Mouse (Mus musculus): ENCODE data around the gene Casp7.

The Casp7 gene

DNA sequence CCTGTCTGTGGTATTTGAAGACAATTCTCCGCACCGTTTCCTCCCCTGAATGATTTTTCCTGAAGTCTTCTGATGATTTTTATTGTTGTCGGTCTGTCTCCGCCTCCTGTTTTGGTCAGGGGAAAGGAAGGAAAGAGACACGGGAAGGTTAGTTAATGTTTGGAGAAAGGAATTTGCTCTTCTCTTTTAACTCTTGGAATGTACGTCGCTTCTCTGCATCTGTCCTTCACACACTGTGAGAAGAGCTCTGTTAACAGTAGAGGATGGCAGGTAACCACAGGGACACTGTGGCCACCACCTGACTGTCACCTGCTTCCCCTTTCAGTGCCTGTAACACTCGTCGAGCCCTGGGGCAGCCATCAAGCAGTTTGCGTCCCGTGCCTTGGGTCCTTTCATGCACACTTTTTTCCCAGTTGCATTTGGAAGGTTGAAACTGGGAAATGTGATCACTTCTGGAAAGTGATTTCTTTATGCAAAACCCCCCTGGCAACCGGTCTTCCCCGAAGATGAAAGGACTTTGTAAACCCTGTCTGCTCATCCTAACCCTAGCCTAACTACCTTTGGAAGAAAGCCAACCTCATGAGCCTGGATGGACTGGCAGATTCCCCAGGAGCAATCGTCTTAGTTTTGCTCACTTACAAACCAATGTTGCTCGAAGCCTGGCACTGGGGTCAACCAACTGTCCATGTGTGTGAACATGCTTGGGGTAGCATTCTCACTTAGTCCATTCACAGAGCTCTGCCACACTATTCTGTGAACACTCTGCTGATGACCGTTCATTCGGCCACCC, 27.9 kb downstream of the Casp7 start:
- WGBS = 81% methylated on average over 17 of the region's 17 CpGs

DNA sequence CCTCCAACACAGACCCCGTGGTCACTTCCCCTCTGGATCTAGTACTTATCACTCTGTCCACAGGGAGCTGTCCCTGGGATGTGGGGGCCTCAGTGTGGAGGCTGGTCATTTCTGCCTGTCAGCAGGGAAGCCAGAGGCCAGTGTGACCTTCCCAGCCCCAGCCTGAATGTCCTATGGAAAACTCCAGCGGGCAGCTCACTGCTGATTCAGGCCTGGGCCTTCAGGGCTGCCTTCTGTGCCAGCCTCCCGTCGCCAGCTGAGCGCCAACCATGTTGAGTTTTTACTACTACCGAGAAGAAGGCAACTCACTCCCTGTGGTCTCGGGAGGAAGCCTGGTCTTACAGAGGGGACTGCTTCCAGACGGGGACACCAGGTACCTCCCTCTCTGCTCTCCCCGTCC, 28.6 kb downstream of the Casp7 start:
- WGBS = 62% methylated on average over 9 of the region's 9 CpGs

DNA sequence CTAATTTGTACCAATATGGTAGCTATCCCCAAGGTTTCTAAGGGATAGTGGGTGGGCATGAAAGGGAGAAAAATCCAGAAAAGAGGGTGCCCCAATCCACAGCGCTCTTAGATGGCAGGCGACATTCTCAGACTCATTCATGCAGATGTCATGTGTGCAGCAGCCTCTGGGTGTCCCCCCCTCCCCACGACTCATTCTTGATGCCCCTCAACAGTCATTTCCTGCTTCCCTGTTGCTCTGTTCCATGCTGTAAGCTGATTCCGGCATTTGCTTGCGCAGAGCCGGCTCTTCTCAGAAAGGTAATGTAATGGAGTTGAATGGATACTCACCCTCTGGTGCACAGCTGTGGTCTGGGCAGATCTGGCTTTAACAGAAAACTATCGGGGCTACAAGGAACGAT, 33.4 kb downstream of the Casp7 start:
- WGBS = 79% methylated on average over 8 of the region's 8 CpGs

DNA sequence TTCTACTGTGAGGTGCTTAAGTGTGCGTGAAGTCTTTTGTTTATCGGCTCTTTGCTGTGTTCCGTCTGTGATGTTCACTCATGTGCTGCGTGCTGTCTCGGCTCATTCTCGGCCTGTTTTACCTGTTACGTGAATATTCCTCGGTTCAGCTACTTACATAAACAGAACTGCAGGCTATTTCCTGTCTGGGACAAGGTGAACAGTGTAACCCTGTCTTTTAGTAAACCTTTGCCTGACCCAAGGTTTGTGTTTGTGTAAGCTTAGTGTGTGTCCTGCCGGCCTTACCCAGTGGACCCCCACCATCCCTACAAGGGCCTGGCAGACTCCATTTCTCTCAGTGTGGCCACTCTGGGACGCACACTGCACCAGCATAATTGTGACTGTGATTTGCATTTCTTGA, 35.8 kb downstream of the Casp7 start:
- WGBS = 81% methylated on average over 10 of the region's 10 CpGs

DNA sequence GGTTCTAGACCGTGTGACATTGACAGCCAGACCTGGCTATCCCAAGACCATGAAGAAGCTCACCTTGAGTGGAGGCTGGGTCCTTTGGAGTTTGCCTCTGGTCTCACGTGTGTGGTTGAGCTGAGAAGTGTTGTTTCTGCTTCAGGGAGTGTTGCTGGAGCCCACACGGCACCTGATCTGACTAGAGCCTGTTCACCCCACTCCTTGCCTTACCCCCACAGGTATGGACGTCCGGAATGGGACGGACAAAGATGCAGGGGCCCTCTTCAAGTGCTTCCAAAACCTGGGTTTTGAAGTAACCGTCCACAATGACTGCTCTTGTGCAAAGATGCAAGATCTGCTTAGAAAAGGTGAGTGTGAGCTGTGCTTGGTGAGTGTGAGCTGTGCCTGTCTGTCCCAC, 36.7 kb downstream of the Casp7 start:
- 94% methylated on average over 7 of the region's 7 CpGs for WGBS

DNA sequence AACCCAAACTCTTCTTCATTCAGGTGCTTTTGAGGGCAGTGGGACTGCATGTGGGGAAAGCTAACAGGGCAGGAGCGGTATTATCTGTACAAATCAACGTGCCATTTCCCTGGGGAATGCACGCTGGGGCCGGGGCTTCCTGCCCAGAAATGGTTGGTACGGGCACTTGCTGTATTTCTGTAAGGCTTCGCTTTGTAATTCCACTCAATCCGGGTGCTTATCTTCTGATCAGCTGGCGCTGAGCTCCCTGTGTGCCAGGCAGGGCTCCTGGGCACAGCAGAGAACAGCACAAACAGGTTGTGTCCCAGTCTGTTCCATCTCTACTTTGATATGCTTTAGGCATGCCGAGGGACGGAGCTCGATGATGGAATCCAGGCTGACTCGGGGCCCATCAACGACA, 39.5 kb downstream of the Casp7 start:
- 85% methylated on average over 13 of the region's 13 CpGs for WGBS

DNA sequence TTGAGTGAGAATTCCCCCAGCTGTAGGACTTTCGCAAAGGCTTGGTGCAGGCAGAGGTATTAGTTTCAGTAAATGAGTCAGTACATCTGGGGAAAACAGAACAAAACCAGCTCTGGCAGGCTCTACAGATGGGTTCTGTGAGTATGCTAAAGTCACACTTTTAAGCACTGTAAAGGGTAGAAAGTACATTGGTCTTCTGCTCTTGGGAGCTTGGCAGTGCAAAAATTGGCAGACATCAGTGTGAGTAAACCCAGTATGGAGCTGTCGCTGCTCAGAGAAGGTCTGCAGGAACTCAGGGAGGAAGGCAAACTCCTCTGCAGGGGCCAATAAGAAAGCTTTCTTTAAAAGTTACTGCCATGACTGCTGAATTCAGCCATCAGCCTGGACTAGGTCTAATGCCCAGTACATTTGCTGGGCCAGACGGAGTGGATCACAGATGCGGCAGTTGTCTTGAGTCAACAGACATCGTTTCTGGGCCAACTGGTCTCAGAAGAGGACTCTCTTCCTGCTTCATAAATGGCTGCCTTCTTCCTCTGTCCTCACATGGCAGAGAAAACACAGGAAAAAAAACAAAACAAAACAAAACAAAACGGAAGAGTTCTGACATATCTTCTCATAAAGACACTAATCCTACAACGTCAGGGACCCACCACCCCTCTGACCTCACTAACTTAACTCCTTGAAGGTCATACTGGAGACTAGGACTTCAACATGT, 41.6 kb downstream of the Casp7 start:
- WGBS = 58% methylated on average over 7 of the region's 7 CpGs

DNA sequence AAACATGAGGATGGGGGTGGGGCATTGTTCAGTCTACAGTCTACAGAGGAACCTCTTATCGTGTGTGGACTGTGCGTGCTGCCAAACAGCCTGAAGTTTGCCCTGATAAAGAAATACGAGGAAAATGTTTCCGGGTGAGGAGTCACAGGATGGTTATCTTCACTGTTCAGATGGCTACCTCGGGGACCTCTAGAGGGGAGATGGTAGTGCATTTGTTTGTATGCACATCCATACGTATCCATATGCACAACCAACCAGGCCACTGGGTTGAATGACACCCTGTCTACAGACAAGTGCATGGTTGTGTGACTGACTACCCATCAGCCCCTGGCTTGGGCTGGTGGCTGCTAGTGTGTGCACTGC, 42.1 kb downstream of the Casp7 start:
- WGBS = 89% methylated on average over 6 of the region's 6 CpGs

DNA sequence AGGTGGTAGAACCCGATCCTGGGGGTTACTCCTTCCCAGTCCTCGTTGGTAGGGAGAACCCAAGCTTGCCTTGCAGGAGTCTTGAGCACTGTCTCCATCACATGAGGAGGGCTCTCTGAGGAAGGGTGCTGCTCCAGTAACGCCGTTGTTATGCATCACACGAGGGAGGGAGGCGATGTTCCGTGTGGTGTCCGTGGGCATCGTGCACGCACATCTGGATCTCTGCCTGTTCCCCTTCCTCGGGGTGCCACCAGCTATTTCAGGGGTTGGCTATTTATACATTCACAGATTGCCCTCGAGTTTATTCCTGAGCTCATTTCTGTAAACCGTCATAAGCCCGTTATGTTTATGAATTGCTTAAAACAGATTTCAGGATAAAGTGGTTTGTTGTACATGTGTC, 46.5 kb downstream of the Casp7 start:
- WGBS = 58% methylated on average over 14 of the region's 14 CpGs

DNA sequence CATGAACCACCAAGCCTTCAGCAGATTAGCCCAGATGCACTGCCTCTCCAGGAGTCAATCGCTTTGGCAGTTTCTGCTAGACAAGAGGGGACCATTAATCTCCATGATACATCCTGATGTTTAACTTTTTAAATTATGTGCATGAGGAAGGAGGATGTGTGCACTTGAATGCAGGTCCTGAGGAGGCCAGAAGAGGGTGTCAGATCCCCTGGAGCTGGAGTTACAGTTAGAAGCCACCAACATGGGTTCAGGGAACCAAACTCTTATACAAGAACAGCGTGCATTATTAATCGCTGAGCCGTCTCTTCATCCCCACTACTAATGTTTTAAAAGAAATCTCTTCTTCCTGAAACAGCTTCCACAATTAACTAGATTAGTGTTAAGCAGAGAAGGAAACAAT, 51.9 kb downstream of the Casp7 start:
- 95% methylated on average over 4 of the region's 4 CpGs for WGBS

DNA sequence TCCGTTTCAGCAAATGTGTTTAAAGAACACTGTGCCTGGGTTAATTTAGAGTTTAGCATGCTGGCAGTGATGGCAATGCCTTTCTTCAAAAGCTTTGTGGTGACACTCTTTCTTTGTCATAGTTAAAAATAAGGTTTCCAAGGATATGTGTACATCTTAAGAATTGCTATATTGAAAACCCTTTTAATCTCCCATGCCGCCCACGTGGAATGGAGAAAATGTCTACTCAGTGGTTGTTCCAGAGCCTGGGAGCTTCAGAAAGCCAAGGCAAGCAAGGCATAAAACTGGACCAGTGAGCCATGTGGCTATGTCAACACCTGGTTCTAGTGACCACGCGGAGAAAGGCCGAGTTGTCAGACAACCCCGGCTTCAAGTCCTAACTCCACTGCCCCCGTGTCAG, 52.6 kb downstream of the Casp7 start:
- WGBS = 73% methylated on average over 8 of the region's 8 CpGs

DNA sequence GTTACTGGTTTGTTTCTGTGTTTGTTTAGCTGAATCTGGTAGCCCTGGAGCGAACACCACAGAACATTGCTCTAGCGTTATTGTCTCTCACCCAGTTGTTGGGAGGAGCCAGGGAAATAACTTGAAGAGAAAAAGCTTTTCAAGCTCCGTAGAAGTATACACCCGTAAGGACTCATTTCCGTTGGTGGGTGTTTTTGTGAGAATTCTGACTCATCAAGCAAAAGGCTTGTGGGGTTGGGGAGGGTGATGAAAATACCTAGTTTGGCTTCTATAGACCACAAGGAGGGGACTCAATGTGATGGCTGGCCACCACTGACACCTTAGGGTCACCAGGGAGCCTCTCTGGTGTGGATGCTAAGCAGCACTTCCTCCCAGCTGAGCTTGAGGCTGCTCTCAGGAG, 54.0 kb downstream of the Casp7 start:
- WGBS = 40% methylated on average over 5 of the region's 5 CpGs

DNA sequence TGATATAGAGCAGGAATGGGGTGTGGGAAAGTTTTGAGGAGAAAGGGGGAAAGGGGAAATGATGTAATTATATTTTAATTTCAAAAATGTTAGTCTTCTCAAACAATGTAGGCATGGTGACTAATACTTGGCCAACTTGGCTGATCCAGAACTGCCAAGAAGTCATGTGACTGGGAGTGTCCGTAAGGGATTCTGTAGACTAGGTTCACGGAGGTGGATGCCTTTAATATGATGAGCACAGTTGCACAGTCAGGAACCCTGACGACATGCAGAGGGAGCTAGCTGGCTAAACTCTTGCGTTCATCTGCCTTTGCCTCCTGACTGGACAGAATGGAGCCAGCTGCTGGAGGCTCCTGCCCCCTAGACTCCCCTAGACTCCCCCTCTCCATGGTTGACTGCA, 54.9 kb downstream of the Casp7 start:
- 39% methylated on average over 4 of the region's 4 CpGs for WGBS

DNA sequence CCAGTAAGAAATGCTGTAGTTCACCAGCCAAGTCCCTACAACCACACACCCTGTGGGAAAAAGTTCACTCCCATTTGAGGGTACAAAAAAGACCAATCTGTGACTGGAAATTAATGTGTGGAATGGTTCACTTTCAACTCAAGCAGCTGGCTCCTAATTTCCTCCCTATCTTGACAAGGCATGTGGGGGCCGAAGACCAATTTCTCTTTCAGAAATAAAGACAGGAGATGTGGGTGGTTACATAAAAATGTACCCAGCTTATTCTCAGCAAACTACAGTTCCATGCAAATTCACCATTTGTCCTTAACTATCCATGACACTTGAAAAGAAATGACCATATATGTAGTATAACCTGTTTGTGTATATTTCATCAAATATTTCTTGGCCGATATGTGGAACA, 55.5 kb downstream of the Casp7 start:
- WGBS = 50% methylated on average over 2 of the region's 2 CpGs

DNA sequence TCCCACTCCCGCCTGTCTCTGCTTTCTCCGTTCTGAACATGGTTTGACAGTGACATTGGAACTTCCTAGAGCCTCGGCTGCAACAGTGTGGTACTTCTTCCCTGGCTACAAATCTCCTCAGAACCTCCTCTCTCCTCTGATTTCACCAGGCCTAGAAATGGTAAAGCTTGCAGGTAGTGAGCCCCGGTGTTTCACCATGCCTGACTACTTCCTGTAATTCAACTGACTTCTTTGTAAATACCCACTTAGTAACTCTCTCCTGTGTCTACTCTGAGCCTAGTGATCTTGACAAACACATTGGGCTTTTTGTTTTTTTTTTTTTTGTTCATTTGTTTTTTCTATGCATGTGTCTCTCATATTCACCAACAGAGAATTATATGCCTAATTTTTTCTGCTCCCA, 57.9 kb downstream of the Casp7 start:
- 68% methylated on average over 4 of the region's 4 CpGs for WGBS

DNA sequence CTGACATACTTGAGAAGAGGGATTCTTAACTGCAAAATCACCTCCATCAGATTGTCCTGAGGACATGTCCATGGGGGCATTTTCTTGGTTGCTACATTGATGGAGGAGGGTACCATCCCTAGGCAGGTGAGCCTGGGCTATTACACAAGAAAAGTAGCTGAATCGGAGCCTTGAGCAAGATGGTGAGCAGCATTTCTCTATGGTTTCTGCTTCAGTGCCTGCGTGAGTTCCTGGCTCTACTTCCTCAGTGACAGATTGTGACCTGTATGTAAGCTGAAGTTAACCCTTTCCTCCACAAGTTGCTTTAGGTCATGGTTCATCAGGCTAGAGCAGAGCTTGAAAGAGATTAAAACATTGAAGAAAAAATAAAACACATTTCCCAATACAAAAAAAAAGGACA, 58.4 kb downstream of the Casp7 start:
- WGBS = 71% methylated on average over 2 of the region's 2 CpGs

DNA sequence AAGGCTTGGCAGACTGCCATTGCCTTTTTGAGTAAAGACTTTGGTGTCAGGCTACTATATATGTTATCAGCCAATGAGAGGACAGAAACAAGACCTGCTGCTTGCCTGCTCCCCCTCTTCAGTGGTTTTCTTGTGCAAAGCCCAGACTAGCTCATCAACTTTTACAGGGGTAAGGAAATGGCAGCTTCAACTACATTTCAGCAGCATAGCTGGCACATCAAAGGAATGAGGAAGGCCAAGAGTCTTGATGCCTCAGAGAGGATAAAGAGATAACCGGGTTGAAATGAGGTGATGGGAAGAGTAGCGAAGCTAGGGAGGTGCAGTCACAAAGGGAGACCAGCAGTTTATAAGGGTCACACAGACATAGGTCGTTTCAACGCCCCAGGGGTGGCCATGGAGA, 60.6 kb downstream of the Casp7 start:
- WGBS = 83% methylated on average over 4 of the region's 4 CpGs

DNA sequence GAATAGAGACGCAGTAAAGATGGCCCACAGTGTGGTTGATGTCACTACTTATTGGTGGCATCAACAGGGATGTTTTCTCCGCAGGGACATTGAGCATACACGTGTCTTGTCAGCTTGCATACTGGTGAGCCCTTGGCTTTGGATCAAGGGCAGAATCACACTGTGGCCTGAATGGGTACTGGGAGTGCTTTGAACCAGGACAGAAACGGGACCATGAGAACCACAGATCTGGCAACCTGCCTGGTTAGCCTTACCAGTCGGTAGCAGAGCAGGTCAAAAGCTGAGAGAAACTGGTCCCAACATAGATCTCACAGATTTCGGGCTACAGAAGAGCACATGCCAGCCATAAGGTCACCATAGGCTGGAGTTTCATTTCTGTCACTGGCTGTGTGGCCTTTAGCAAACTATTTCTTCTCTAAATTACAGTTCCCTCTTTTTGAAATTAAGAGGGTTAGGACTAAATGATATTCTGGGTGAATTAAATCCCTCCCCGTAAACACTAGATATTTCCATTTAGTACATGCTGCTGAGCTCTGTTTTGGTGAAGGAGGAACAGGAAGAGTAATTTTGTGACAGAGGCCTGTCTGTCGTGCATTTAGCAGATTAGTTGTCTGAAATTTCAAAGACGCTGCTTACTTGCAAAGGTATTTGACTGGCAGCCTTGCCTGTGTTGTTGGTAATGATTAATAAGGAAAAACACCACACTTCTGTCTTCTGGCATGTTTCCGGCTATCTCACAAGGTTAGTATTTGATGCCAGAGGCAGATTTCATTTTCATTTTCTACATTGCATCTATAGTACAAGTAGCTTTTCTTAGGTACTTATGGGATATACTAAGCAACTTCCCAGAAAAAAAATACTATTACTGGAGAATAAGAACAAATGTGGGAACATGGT, 62.5 kb downstream of the Casp7 start:
- WGBS = 78% methylated on average over 10 of the region's 10 CpGs

DNA sequence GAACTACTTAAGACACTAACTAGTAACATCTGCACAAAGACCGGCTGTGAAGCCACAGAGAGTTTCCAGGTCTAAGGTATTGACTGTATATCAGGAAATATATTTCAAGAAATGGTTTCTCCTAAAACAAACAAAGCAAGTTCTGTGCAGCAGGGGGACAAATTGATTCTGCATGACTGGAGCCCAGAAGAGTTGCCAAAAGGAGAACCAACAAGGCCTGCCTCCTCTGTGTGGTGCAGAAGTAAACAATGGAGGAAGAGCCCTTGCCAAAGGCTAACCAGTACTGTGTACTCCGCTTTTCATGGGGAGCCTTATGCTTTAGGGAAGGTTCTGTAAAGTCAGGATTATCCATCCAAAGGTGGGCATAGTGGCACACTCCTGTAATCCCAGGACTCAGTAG, 63.3 kb downstream of the Casp7 start:
- 71% methylated on average over 2 of the region's 2 CpGs for WGBS

DNA sequence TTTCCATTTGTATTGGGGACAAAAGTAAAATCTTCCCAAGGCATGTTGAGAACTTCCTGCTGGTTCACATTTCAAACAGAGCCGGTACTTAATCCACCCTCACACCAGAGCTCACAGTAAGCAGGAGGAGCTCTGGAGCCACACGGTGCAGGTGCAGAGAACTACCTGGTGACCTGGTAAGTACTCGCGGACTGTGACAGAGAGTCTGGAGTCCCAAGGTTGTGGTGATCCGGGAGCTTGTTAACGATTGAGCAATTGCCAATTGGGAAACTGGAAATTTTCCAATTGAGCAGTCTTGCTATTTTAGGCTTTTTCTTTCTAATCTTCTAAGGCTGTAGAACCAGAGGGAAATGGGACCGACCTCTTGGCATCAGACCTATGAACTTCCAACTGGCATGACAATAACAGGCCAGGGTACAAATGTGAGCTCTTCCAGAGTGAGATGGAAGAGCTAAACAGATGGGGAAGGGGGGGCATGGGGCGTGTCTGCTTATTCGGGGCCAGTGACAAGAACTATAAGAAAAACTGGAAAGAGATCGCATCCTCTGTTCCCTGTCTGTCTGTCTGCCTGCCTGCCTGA, 64.7 kb downstream of the Casp7 start, which contains the start of gene Plekhs1:
TSS of gene Plekhs1 (plus strand) at position 119 of the 580 bp plus-strand sequence.
- WGBS = 47% methylated on average over 10 of the region's 10 CpGs

DNA sequence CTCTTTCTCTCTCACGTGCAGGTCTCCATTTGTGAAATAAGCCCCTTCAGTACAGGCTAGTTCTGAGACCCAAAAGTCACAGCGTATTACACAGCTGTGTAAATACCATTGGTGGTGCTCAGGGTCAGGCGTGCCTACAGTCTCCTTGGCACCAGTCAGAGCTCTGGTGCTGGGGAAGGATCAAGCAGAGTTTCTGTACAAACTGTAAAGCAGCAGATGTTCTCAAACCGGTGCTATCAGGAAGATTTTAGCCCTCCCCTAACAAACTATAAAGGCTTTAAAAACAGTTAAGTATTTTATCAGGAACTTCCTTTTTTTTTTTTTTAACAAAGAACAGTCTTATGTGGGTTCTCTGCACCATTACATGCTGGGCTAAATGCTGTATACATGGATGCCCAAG, 65.9 kb downstream of the Casp7 start:
- WGBS = 76% methylated on average over 4 of the region's 4 CpGs

DNA sequence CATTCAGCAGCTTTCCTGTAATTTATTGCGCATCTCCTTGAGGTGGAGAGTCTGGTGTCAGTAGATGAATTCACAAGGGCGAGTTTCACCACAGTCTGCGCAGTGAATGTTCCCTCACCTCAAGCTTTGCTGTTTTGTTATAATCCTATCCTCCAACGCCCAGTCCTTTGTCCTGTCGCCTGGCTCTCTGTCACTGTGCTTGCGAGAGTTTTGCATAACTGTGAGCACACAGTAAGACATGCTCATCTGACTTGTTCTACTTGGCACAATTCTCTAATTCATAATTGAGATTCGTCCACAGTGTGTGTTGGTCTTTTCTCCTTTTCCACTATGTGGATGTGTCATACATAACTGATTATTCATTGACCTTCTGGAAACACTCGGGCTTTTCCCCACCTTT, 69.6 kb downstream of the Casp7 start:
- WGBS = 72% methylated on average over 8 of the region's 8 CpGs
